Mouse (Mus musculus): ENCODE data around the gene Bicc1. TPM values are rescaled to one million over a fixed set of nuclear protein-coding genes. Genes with fewer than 3 reads are reported as not detected.
"Not testable (repeated sequence)": the region's sequence is repeated elsewhere in the genome, so short reads cannot be mapped to it uniquely, and the experiment has no call there.

The Bicc1 gene
- polyA plus RNA-seq, 1 experiment from 2014 or later, result 37.5 TPM

GRCm38 (mm10) chr10:70963599-70964193, 195.8 kb downstream of the Bicc1 start:
- Histone ChIP-seq H3K9me3 (replicated peaks) (no peaks in the 10 kb centered on the region), H3K4me3 (replicated peaks) (no peak overlapping the region), H3K9ac (no peak overlapping the region), H3K4me2 (replicated peaks) (no peak overlapping the region), H3K4me1 (peaks cover 19% of the 10 kb centered on the region), H3K27me3 (no peaks in the 10 kb centered on the region), H3K36me3 (no peaks in the 10 kb centered on the region), H3K27ac (replicated peaks) (no peak overlapping the region)
- 55% methylated on average over 8 of the region's 8 CpGs for WGBS
- no peak for ATAC-seq (ENCODE audit: insufficient number of reproducible peaks, low FRiP score, low TSS enrichment, low read depth)

- WGBS, result 88% methylated on average over 8 of the region's 8 CpGs
- Histone ChIP-seq H3K36me3 (no peaks in the 10 kb centered on the region), H3K4me3 (replicated peaks) (no peak overlapping the region), H3K4me1 (peaks cover 3% of the 10 kb centered on the region), H3K9ac (no peak overlapping the region), H3K27me3 (no peaks in the 10 kb centered on the region), H3K27ac (replicated peaks) (no peak overlapping the region), H3K4me2 (replicated peaks) (no peak overlapping the region), H3K9me3 (replicated peaks) (no peaks in the 10 kb centered on the region)
- ATAC-seq (ENCODE audit: insufficient number of reproducible peaks, low FRiP score, low TSS enrichment, low read depth), result no peak
Measured at GRCm38 (mm10) chr10:70961641-70962040, 197.9 kb downstream of the Bicc1 start.

- not testable (repeated sequence) for ATAC-seq (ENCODE audit: insufficient number of reproducible peaks, low FRiP score, low TSS enrichment, low read depth); H3K9ac ChIP-seq; H3K9me3 ChIP-seq (replicated peaks); H3K4me1 ChIP-seq; H3K27me3 ChIP-seq; H3K4me3 ChIP-seq (replicated peaks); H3K4me2 ChIP-seq (replicated peaks); H3K36me3 ChIP-seq; H3K27ac ChIP-seq (replicated peaks)
- 91% methylated on average over 6 of the region's 6 CpGs for WGBS
Measured at GRCm38 (mm10) chr10:70960396-70960795, 199.1 kb downstream of the Bicc1 start.

GRCm38 (mm10) chr10:70952770-70953147, 206.7 kb downstream of the Bicc1 start:
- no peak overlapping the region for H3K4me2 ChIP-seq (replicated peaks)
- H3K27me3 ChIP-seq, result no peaks in the 10 kb centered on the region
- no peak overlapping the region for H3K4me3 ChIP-seq (replicated peaks)
- H3K9ac ChIP-seq, result no peak overlapping the region
- ATAC-seq (ENCODE audit: insufficient number of reproducible peaks, low FRiP score, low TSS enrichment, low read depth), result peak; percentile 17; the same call in 1 of the 2 replicates
- no peaks in the 10 kb centered on the region for H3K9me3 ChIP-seq (replicated peaks)
- peaks cover 17% of the 10 kb centered on the region; the same call in 1 of the 2 replicates for H3K4me1 ChIP-seq
- WGBS, result 62% methylated on average over 5 of the region's 5 CpGs
- no peak overlapping the region for H3K27ac ChIP-seq (replicated peaks)
- H3K36me3 ChIP-seq, result peaks cover 5% of the 10 kb centered on the region; the same call in 1 of the 2 replicates

- H3K4me2 ChIP-seq (replicated peaks), result peak overlapping the region; percentile 21; the same call in 1 of the 2 replicates
- 43% methylated on average over 11 of the region's 11 CpGs for WGBS
Measured at GRCm38 (mm10) chr10:70952056-70952769, 207.3 kb downstream of the Bicc1 start.

DNA sequence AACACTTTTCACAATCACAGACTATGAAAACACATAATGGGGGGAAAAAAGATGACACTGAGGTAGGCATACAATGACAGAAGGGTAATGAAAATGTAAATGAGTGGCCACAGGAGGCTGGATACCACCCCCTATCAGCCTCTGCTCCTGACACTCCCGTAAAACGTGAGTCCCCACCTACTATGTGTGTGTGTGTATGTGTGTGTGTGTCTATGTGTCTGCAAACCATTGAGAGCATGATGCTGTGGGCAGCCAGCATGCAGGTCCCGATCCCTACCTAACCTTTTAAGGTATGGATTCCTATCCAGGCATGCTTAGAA, 209.4 kb downstream of the Bicc1 start:
- 55% methylated on average over 3 of the region's 3 CpGs for WGBS
- no peak for ATAC-seq (ENCODE audit: insufficient number of reproducible peaks, low FRiP score, low TSS enrichment, low read depth)

More at GRCm38 (mm10) chr10:70952056-70952769, 207.3 kb downstream of the Bicc1 start:
- peaks cover 9% of the 10 kb centered on the region for H3K36me3 ChIP-seq
- peaks cover 17% of the 10 kb centered on the region; the same call in 1 of the 2 replicates for H3K4me1 ChIP-seq
- no peak overlapping the region for H3K4me3 ChIP-seq (replicated peaks)
- peak; percentile 55; the same call in 1 of the 2 replicates for ATAC-seq (ENCODE audit: insufficient number of reproducible peaks, low FRiP score, low TSS enrichment, low read depth)
- no peak overlapping the region for H3K27ac ChIP-seq (replicated peaks)
- H3K27me3 ChIP-seq, result no peaks in the 10 kb centered on the region
- H3K9ac ChIP-seq, result no peak overlapping the region
- H3K9me3 ChIP-seq (replicated peaks), result no peaks in the 10 kb centered on the region

GRCm38 (mm10) chr10:70949254-70950104, 210.0 kb downstream of the Bicc1 start:
- Histone ChIP-seq H3K4me2 (replicated peaks) (no peak overlapping the region), H3K27me3 (no peaks in the 10 kb centered on the region), H3K4me1 (peaks cover 17% of the 10 kb centered on the region; the same call in 1 of the 2 replicates), H3K36me3 (peaks cover 19% of the 10 kb centered on the region), H3K9ac (no peak overlapping the region), H3K27ac (replicated peaks) (no peak overlapping the region), H3K9me3 (replicated peaks) (no peaks in the 10 kb centered on the region), H3K4me3 (replicated peaks) (no peak overlapping the region)
- ATAC-seq (ENCODE audit: insufficient number of reproducible peaks, low FRiP score, low TSS enrichment, low read depth), result 0 out of 2 replicates have a peak, but pooled peaks have one; percentile 53
- 28% methylated on average over 23 of the region's 23 CpGs for WGBS

More for the DNA sequence above, 209.4 kb downstream of the Bicc1 start:
- Histone ChIP-seq H3K9ac (no peak overlapping the region), H3K4me1 (peaks cover 17% of the 10 kb centered on the region; the same call in 1 of the 2 replicates), H3K27ac (replicated peaks) (no peak overlapping the region), H3K36me3 (peaks cover 19% of the 10 kb centered on the region), H3K9me3 (replicated peaks) (no peaks in the 10 kb centered on the region), H3K4me3 (replicated peaks) (no peak overlapping the region), H3K4me2 (replicated peaks) (no peak overlapping the region), H3K27me3 (no peaks in the 10 kb centered on the region)

- WGBS, result 92% methylated on average over 10 of the region's 10 CpGs
- Histone ChIP-seq H3K36me3 (peaks cover 26% of the 10 kb centered on the region), H3K4me3 (replicated peaks) (no peak overlapping the region), H3K4me1 (peaks cover 17% of the 10 kb centered on the region; the same call in 1 of the 2 replicates), H3K27ac (replicated peaks) (no peak overlapping the region), H3K27me3 (no peaks in the 10 kb centered on the region), H3K9me3 (replicated peaks) (no peaks in the 10 kb centered on the region), H3K9ac (no peak overlapping the region), H3K4me2 (replicated peaks) (no peak overlapping the region)
- no peak for ATAC-seq (ENCODE audit: insufficient number of reproducible peaks, low FRiP score, low TSS enrichment, low read depth)
Measured at GRCm38 (mm10) chr10:70948276-70948675, 211.2 kb downstream of the Bicc1 start.

GRCm38 (mm10) chr10:70946121-70946520, 213.4 kb downstream of the Bicc1 start:
- H3K4me1 ChIP-seq; H3K9me3 ChIP-seq (replicated peaks); H3K4me3 ChIP-seq (replicated peaks); H3K9ac ChIP-seq; ATAC-seq (ENCODE audit: insufficient number of reproducible peaks, low FRiP score, low TSS enrichment, low read depth); H3K27me3 ChIP-seq; H3K4me2 ChIP-seq (replicated peaks); H3K27ac ChIP-seq (replicated peaks): not testable (repeated sequence)
- peaks cover 30% of the 10 kb centered on the region for H3K36me3 ChIP-seq
- 96% methylated on average over 13 of the region's 13 CpGs for WGBS

- Histone ChIP-seq H3K9ac (no peak overlapping the region), H3K9me3 (replicated peaks) (no peaks in the 10 kb centered on the region), H3K36me3 (peaks cover 33% of the 10 kb centered on the region), H3K27me3 (no peaks in the 10 kb centered on the region), H3K4me3 (replicated peaks) (no peak overlapping the region), H3K4me1 (peaks cover 9% of the 10 kb centered on the region; the same call in 1 of the 2 replicates), H3K27ac (replicated peaks) (no peak overlapping the region), H3K4me2 (replicated peaks) (no peak overlapping the region)
- WGBS, result 87% methylated on average over 12 of the region's 12 CpGs
- no peak for ATAC-seq (ENCODE audit: insufficient number of reproducible peaks, low FRiP score, low TSS enrichment, low read depth)
Measured at GRCm38 (mm10) chr10:70945076-70945475, 214.4 kb downstream of the Bicc1 start.

- H3K36me3 ChIP-seq, result peaks cover 54% of the 10 kb centered on the region
- WGBS, result 86% methylated on average over 6 of the region's 6 CpGs
Measured at GRCm38 (mm10) chr10:70941623-70942022, 217.9 kb downstream of the Bicc1 start.

More at GRCm38 (mm10) chr10:70941623-70942022, 217.9 kb downstream of the Bicc1 start:
- no peak for ATAC-seq (ENCODE audit: insufficient number of reproducible peaks, low FRiP score, low TSS enrichment, low read depth)
- H3K4me3 ChIP-seq (replicated peaks), result no peak overlapping the region
- no peak overlapping the region for H3K4me2 ChIP-seq (replicated peaks)
- H3K27me3 ChIP-seq, result no peaks in the 10 kb centered on the region
- H3K9me3 ChIP-seq (replicated peaks), result no peaks in the 10 kb centered on the region
- no peaks in the 10 kb centered on the region for H3K4me1 ChIP-seq
- no peak overlapping the region for H3K9ac ChIP-seq
- no peak overlapping the region for H3K27ac ChIP-seq (replicated peaks)
